Mouse (Mus musculus): Measurements from ENCODE around the gene Lyg2. TPM values are rescaled to one million over a fixed set of nuclear protein-coding genes. Genes with fewer than 3 reads are reported as not detected.
A peak's percentile ranks its signal among the peaks of the same experiment; 100 is the strongest.

Gene Lyg2
- total RNA-seq (2021), result not detected
- long read RNA-seq, experiment 1, result 0 reads
- long read RNA-seq, experiment 2, result 0 reads

GRCm38 (mm10) chr1:37916393-37916792 is at the start of gene Lyg2:
Gene Lyg2, minus strand, starts transcription at chr1:37916493.
- intact Hi-C loops (cut with DNase I), result no loop called here
- no peak for DNase-seq

DNA sequence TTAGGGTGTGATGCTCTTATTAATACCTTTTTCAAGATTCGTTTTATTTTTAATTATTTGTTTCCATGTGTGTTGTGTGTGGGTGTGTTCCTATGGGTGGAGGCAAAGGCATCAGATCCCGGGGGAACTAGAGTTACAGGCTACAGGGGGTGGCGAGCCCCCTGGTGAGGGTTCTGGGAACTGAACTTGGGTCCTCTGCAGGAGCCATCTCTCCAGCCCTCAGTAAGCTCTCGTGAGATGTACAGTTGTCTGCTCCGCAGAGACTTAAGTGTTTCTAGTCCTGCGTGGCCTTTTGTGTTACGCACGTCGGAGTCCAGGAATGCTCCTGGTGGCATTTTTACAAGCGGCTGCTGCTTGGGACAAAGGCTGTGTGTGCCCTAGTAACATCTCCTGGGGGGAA is 49.3 kb upstream of the Lyg2 start:
- DNase-seq, result no peak
- intact Hi-C loops (cut with DNase I), result no loop called here

DNA sequence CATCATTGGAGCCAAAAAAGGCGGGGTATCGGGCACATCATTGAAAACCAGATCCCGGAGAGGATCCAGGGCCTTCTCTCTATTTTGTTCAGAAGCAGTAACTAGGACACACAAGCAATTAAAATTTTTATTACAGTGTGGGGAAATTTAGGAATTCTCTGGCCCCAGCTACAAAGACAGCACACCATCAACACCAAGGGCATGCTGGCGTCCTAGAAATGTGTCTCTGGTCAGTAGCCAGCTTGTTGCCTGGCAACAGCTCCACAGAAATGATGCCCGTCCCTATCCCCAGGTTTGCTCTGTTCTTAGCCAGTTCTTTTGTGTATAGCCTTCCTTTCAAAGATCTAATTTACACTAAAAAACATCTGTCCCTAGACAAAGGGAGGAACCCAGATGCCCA is 43.2 kb upstream of the Lyg2 start:
- intact Hi-C loops (cut with DNase I), result no loop called here
- no peak for DNase-seq

- intact Hi-C loops (cut with DNase I), result no loop called here
- DNase-seq, result no peak
Measured at GRCm38 (mm10) chr1:37958516-37958915, 42.2 kb upstream of the Lyg2 start.

DNA sequence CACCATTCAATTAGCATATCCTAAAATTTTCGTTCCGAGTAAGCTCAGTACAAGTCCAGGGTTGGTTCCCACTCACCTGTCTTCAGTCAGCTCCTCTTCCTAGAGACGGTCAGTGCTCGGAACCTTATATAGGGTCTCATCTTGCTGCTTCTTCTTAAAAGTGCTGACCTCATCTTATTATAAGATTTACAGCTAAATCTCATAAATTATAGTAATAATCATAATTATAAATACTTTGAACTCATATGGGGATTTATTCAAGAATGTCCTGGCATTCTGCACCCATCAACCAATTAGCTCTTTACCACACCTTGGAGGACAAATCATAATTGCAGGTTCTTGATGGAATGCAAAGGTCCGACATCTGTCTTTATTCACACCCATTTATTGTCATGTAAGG is 41.4 kb upstream of the Lyg2 start, which contains the start of gene Lyg1:
TSS of gene Lyg1 (minus strand) at position 101 of the 400 bp plus-strand sequence.
- no peak for DNase-seq
- intact Hi-C loops (cut with DNase I), result no loop called here

DNA sequence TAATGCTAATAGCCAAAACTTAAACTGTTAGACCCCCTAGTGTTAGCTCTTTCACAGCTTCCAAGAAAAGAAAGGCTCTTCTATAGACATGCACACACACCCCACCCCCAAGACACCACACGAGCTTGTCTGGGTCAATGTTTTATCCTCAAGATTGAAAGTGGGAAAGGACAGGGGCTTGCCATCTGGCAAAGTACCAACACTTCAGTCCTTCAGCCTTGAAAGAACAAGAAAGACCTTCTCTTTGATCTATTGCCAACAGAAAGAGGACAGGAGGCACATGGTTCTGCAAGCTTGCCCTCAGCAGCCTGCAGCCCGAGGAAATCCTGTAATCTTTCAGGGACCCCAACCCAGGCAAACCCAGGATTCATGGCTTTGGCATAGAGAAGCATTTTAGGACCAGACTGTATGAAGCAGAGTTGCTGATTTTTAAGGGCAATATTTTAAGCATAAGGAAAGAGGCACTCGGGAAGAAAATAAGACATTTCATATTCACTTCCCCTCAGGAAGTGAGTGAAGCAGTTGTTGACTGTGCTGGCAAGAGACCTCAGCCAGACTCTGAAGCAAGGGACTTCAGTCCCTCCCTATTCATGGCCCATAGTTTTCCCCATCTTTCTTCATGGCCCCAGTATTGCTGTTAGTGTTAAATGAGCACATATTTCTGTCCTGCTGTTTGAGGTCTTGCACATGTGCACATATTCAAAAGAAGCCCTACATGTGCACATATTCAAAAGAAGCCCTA is 40.6 kb upstream of the Lyg2 start:
- no peak for DNase-seq
- intact Hi-C loops (cut with DNase I), result no loop called here

DNA sequence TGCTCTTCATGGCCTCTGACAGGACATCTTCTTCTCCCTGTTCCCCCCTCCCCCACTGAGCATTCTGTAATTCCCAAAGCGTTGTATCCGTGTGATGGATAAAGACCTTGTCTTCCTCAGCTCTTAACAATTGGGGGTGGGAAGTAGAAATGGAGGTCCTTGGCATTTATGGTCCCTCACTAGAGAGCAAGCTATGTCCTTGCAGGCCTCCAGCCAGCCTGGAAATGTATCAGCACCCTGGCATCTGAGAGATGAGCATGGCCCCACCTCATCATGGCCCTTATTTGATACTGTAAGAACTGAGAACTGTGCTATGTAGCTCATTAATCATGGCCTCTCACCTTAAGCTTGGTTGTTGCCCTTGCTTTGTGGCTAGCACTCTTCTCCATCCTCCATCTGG is 39.0 kb upstream of the Lyg2 start:
- no peak for DNase-seq
- intact Hi-C loops (cut with DNase I), result no loop called here

DNA sequence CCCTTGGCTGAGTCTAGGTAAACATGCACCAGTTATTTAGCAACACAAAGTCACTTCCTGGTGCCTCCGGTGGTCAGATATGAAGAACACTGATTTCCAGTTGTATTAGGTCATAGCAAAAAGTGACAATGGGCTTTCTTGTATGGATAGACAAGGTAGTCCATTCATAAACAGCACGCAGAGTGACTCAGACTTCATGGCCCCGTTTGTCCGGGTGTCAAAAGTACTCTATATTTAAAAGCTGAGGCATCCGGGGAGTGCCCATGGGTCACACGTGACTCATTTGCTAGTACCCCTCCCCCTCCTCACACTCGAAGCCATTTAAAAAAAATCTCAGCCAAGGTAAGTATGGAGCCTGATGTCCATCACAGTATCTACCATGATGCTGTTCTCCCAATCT is 38.5 kb upstream of the Lyg2 start:
- no peak for DNase-seq
- intact Hi-C loops (cut with DNase I), result no loop called here

DNA sequence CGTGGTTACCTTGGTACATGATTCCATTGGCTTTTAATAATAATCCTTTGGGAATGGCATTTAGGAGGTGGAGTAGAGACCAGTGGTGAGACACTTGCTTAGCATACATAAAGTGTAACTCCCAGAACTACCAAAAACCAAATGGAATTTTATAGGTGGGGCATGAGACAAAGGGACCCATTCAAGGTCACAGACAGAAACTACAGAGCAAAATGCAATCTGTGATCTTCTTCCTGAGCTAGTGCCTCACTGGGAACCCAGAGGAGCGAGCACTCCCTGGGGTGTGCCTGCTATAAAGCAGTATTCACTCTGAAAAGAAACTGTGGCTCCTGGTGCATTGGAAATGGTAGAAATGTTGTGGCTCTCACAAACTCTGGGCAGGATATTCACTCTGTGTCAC is 32.6 kb upstream of the Lyg2 start:
- DNase-seq, result no peak
- intact Hi-C loops (cut with DNase I), result no loop called here

GRCm38 (mm10) chr1:37931806-37932205 is 15.5 kb upstream of the Lyg2 start:
- DNase-seq, result no peak
- intact Hi-C loops (cut with DNase I), result no loop called here

DNA sequence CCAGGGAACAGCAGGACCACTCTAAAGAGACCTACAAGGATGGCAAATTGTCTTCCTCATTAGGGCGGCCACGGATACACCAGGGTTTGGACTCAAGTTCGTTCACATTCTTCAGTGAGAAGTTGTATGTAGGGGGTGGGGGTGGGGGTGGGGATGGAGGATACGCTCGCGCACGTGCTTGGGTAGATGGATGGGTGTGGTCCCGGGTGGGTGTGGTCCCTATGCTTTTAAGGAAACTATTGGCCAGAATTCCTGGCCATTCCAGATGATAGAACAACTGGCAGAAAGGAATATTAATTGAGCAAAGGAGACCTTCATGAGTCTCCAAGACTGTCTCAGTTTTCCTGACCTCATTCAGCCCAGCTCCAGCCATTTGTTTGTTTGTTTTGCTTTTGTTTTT is 9.7 kb upstream of the Lyg2 start:
- DNase-seq, result no peak
- intact Hi-C loops (cut with DNase I), result no loop called here

GRCm38 (mm10) chr1:37922536-37922935 is 6.2 kb upstream of the Lyg2 start:
- intact Hi-C loops (cut with DNase I), result no loop called here
- DNase-seq, result no peak

GRCm38 (mm10) chr1:37918096-37918495 is 1.8 kb upstream of the Lyg2 start:
- intact Hi-C loops (cut with DNase I), result no loop called here

DNA sequence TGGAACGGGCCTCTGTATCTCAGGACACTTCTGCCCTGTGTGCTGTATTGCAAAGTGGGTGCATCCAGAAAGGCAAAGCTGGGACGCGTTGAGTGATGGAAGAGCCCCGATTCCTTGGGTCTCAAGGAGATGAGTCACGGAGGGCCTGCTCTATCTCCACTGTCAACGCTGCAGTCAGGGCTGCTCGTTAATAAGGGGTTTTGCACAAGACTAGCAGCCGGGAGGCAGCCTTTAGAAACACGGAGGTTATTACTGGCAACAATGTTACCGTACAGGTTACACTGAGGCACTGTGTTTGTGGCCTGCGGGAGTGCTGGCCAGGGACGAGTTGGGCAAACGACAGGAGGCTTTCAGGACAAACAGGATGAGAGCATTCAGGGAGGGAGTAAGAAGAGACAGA is 1.4 kb upstream of the Lyg2 start:
- DNase-seq, result no peak
- intact Hi-C loops (cut with DNase I), result no loop called here

More at GRCm38 (mm10) chr1:37918096-37918495, 1.8 kb upstream of the Lyg2 start:
- DNase-seq, result no peak

- intact Hi-C loops (cut with DNase I), result no loop called here
- no peak for DNase-seq
Measured at GRCm38 (mm10) chr1:37912751-37913150, 3.5 kb downstream of the Lyg2 start.

DNA sequence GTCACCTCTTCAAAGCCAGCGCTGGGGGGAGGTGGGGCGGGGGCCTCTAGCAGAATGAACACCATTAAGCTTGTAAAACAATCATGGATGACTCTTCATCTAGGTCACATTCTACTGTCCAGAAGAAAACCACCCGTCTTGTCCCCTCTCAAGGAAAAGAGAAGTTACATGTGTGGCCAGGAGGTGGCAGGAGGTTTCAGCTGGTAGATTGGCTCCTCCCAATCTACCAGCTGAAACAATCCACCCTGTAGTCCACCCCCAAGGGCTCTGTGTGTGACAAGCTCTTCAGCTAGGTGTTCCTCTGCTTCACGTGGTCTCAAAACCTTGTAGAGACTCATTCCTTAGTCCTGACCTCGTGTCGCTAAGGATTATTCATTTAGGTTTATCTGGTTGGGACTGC is 13.1 kb downstream of the Lyg2 start:
- DNase-seq, result peak; percentile 7 to 32
- intact Hi-C loops (cut with DNase I), result loop anchor here (10.0 kb wide), 1 partner anchor 882 kb away; no protein-coding TSS in a partner anchor

DNA sequence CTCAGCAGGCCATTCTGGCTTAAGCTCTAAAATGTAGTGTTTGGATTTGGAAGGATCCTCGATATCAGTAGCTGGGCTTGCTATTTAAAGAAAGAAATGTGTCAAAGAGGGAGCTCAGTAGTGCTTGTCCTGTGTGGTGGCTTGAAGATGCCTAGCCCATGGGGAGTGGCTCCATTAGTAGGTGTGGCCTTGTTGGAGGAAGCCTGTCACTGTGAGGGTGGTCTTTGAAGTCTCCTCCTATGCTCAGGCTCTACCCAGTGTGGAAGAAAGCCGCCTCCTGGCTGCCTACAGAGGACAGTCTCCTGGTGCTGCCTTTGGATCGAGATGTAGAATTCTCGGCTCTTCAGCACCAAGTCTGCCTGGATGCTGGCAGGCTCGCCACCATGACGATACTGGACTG is 16.0 kb downstream of the Lyg2 start:
- no peak for DNase-seq
- intact Hi-C loops (cut with DNase I), result loop anchor here (10.0 kb wide), 1 partner anchor 885 kb away; no protein-coding TSS in a partner anchor

DNA sequence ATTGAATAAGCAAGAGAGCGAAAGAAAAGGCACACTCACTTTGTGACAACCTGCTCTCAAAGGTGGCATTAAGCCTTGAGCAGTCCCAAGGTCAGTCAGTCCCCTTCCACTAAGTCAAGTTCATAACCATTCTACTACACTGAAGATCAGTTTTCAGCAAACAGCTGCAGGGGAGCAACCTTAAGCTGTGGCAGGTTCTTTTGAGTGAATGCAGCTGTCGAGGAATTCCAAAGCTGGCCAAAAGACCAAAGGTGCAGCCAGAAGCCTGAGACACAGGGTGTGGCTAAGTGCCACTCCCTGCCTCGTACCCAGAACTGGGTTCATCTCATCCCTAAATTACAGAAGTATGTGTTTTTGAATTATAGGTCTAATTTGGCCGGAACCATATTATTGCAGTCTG is 16.5 kb downstream of the Lyg2 start:
- intact Hi-C loops (cut with DNase I), result loop anchor here (5.0 to 10.0 kb wide), 2 partner anchors 92 to 885 kb away; no protein-coding TSS in a partner anchor
- DNase-seq, result no peak

DNA sequence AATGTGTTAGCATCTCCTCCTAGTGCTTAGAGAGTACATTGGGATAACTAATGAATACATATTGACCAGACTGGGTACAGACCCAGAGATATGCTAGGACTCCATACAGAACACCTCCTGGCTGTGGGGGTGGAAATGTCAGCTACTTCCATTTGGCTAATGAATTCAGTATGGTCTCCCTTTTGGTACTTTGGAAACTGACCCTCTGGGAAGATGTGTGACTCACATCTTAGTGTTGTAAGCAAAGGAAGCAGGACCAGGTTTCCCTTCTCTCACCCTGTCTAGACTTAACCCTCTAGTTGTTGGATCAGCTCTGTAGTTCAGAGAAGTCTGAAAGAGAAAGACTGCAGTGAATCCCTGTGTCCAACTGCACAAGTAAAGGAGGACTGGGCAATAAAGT is 21.7 kb downstream of the Lyg2 start:
- DNase-seq, result no peak
- intact Hi-C loops (cut with DNase I), result loop anchor here (5.0 kb wide), 2 partner anchors 98 to 238 kb away; no protein-coding TSS in a partner anchor

- intact Hi-C loops (cut with DNase I), result loop anchor here (5.0 kb wide), 1 partner anchor 241 kb away; no protein-coding TSS in a partner anchor
- DNase-seq, result no peak
Measured at GRCm38 (mm10) chr1:37891400-37891799, 24.9 kb downstream of the Lyg2 start.

DNA sequence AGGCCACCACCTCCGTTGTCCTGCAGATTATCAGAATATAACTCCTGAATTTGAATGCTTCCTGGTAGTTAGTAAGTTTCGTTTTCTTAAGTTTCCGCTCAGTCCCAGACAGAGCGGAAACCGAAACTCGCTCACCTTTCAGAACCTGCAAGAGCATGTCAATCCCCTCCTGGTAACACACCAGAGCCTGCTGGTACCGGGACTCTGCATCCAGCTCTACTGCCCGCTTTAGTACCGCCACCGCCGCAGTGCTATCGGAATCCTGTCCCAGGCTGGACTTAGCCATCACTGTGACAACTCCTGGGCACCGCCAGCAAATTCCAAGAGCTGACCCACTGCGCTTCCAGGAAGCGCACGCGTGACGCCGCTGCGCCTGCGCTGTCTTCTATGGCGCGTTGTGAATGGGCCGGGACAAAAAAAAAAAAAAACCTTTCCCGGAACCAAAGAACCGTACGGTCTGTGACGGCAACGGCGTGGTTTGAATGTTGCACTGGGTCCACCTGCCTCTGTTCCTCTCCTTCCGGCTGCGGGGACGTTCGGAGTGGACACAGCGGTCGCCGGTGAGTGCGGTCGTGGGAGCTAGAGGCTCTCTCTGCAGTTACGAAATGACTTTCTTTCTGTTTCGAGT is 26.2 kb downstream of the Lyg2 start, which contains the start of the genes Mitd1 and Mrpl30:
TSS of gene Mitd1 (minus strand) at position 387 of the 628 bp plus-strand sequence.
TSS of gene Mrpl30 (plus strand) at position 453 of the 628 bp plus-strand sequence.
- DNase-seq, result peak; percentile 88 to 91
- intact Hi-C loops (cut with DNase I), result loop anchor here (5.0 kb wide), 1 partner anchor 242 kb away; no protein-coding TSS in a partner anchor

GRCm38 (mm10) chr1:37889206-37889605 is 27.1 kb downstream of the Lyg2 start:
- intact Hi-C loops (cut with DNase I), result no loop called here

More at GRCm38 (mm10) chr1:37889206-37889605, 27.1 kb downstream of the Lyg2 start:
- no peak for DNase-seq
